Mouse (Mus musculus): ENCODE measurements around the gene Lrp1.

DNA sequence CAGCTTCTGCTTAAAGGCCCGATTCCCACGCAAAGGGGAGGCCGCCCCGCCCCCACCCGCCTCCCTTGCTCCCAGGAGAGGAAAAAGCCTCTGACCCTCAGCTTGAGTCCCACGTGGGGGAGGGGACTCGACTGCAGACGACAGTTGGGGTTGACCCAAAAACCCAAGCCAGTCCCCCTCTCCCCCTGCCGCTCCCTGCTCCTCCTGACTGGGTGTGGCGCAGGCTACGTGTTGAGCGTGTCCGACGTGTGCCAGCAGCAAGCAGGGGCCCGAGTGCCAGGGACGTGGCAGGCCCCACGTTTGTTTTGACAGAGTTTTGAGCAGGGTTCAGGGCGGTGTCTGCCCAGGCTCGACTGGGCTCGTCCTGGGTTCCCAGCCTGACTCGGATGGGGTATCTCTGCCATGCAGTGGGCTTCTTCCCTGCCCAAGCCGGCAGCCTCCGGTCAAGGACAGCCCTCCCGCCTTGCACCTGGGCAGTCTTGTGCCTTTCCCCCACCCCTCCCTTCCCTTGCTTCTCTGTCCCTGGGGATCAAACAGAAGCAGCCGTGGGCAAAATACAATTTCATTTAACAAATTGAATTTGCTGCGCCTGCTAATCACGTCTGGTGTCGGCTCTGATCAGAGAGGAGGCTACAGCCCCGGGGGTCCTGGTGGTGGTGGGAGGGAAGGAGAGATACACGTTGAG lies 104.2 kb downstream of the Lrp1 start:
- TF ChIP-seq POLR2A (IDR thresholded peaks at IDR 0.05; ENCODE audit: borderline replicate concordance, extremely low read depth, insufficient read depth, insufficient read length, poor library complexity, severe bottlenecking) = no peak
- TF ChIP-seq CTCF (IDR thresholded peaks at IDR 0.05; ENCODE audit: borderline replicate concordance, extremely low read depth, insufficient read depth, insufficient read length) = no peak
